Mouse (Mus musculus): ENCODE results near the gene Ctbp2.
"Not testable (repeated sequence)": the region's sequence is repeated elsewhere in the genome, so short reads cannot be mapped to it uniquely, and the experiment has no call there.

The Ctbp2 gene

DNA sequence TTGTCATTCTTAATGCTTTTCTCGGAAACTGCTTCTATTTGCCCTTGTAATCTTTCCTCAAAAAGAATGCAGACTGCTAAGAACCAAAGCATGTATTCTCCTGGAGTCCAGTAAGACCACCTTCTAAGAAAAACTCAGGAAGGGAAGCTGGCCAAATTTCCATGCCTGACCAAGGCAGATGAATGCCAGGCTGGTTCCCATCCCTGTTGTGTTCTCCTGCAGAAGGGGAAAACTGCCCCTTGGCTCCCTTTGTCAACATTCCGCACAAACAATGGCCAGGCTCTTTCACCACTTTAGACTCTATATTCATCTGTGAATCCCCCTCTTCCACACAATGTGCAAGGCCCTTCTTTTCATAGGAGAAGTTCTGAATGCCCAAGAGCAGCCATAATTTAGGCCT is 6.3 kb downstream of the Ctbp2 start:
- DNase-seq: no peak

DNA sequence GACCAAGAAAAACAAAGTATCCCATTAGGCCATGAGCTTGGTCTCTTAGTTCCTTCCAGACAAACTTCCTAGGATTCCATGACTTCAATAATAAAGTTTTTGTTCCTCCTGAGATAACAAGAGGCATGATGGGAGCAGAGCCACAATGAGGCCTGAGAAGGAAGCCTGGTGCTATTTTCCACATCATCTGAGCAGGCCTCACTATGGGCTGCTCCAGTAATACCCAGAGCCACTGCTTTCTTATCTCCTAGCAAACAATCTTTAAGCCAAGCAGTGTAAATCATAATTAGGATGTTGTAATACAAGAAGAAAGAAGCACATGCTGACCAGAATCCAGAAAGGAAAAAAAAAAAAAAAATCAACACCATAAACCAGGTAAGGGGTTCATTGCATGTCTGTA is 7.6 kb downstream of the Ctbp2 start:
- no peak for DNase-seq

DNA sequence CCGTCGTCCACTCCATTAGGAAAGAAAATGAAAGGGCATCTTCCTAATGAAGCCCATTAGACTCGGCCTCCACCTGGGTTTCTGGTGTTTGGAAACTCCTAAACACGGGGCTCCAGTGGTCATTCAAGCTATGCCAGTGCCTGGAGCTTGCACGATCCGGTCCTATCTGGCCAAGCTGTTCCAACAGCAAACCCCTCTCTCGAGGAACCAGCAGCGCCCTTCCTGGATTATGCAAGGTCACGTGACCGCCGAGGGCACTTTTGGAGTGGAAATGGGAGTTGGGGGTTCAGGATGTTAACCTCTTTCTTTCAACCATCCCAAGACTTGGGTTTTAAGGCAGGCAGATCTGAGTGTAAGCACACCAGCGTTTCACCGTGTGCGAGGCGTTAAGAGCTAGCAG is 8.3 kb downstream of the Ctbp2 start:
- DNase-seq: peak; percentile 56

DNA sequence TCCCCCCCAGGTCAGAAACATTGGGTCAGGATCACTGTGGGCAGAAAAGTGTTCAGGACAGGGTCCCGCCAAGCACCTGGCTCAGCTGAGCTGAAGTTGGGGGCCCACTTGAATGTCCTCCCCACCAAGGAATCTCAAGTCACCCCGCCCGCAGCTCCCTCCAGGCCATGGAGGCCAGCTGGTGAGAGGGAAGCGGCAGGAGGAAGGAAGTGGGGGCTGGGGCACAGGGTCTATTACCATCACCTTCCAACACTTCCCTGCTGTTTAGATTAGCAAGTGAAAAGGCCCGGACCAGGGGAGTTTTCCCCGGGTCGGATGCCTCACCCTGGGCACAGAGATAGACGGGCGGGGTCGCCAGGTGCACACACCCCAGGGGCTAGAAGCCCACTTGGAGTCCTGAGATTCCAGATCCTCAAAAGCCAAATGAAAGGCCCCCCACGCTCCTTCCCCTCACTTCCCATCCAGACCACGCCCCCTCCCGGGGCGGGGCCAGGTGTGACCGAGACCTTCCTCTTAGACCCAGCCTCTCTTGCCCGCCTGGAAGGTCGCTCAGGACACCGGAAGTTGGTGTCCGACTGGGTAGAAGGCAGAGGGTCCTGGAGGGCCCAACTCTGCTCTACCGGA is 9.2 kb downstream of the Ctbp2 start:
- DNase-seq: peak; percentile 81

DNA sequence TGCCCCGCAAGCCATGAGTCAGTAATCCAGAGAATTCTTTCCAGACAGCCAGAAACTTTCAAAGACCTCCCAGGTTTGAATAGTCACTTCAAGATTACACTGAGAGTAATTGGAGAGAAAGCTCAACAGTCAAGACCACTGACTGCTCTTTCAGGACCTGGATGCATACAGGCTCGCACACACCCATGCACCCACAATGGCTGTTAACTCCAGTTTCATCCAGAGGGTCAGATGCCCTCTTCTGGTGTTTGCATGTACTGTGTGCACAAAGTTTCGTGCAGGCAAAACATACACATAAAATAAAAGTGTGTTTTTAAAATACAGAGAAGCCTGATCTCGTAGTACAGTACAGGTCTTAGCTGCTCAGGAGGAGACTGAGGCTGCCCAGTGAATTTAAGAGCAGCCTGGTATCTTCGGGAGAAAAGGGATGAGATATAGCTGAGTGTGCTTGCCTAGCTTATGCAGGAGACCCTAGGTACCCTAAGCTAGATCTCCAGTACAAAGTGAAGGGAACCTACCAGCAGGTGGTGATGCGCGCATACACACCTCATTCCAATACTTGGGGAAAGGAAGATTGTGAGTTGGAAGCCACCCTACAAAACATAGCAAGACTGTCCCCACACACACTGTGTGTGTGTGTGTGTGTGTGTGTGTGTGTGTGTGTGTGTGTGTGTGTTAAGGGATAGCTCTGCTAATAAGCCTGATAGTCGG is 10.8 kb downstream of the Ctbp2 start:
- DNase-seq: no peak

DNA sequence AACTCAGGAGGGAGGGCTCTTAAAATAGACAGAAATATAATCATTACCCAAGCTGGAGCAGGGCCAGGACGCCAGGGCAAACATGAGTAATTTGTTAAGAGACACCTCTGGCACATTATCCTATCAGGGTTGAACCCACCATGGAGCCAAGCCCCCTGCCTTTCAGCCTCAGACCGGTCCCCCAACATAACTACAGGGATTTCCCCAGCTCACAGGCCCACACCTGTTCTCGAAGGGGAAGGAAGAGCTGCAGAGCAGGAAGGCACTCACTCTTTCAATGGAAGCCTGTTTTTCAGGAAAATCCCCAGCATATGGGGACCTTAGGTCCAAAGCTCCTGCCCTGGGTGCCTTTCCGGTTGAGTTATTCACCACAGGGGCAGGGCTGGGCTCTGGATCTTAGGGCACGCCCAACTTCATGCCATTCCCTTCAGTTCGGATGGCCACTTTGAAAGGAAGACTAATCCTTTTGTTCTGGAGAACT is 11.8 kb downstream of the Ctbp2 start:
- DNase-seq: no peak

DNA sequence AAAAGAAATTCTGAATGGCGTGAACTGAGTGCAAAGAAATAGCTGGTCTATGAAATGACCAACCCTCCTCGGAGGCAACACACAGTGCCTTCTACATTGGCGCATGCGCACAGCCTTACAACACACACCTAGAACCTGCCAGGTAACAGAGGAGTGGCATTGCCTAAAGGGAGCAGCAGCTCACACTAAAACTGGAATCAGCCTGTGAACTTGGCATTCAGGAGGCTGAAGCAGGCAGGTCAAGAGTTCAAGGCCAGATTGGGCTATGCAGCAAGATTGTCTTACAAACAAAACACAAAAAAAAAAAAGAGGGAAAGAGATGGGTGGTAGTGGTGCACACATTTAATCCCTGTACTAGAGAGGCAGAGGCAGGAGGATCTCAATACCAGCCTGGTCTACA is 14.7 kb downstream of the Ctbp2 start:
- no peak for DNase-seq

DNA sequence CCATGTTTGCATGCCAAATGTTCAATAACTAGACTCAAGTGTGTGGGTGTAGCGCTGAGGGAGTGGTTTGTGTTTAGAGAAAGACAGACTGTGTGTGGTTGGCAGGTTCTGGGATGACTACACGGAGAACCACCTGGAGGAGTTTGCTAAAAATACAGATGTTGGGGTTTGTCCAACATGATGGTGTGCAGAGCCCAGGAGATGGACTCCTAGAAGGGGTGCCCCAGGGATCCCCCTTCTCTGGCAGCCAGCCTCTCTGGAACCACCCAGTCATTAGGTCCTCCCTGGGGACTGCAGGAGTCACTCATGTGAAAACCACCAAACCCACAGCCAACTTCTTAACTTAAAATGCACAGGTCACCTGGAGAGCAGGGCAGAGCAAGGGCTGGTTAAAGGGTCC is 15.5 kb downstream of the Ctbp2 start:
- DNase-seq: no peak

DNA sequence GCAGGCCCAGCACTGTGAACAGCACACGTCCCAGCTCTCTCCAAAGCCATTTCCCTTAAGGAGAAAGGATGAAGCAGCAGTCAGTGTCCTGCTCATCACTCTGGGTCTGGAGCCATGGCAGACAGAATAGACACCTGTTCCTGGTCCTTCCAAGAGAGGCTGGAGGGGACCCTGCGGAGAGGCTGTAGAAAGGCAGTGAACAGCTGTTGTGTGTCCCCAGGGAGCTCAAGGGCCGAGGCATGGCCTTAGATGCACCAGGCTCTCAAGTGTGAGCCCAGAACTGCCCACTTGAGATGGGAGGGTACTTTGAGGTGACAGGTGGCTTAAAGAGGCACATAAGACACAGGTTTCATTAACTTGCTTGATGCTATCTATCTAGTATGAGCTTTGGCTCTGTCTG is 21.6 kb downstream of the Ctbp2 start:
- DNase-seq: no peak

DNA sequence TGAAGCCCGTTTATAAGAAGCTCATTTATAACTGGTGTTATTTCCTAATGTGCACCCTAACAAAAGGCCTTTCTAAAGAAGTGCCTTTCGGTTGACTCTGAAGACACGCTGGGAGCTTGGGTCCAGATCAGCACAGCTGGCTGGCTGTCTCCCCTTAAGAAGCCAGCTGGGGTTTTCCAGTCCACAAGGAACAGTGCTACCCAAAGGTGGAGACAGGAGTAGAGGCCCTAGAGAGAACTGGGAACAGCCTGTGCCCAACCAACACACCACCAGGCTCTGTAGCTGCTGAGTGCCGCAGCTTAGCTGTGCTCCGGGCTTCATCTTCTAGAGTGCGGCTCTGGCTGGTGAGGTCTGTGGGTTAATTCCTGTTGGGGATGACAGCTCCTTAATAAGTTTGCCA is 23.1 kb downstream of the Ctbp2 start:
- DNase-seq: no peak

DNA sequence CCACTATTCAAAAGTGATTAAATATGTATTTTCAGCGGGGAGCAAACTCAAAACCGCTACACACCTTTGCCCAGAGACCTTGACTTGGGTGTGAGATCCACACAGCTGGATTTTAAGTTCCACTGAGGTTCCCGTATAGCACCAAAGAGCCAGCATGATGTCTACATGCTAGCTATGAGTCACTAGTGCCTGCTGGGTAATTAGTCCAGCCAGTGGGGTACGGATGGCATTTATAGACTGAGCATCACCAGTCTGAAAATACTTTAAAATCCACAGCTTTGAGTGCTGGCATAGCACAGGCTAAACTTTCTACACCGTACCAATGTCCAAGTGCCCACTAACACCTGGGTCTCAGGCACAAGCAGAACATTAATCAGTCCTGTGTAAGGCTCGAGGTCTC is 24.0 kb downstream of the Ctbp2 start:
- DNase-seq: no peak

DNA sequence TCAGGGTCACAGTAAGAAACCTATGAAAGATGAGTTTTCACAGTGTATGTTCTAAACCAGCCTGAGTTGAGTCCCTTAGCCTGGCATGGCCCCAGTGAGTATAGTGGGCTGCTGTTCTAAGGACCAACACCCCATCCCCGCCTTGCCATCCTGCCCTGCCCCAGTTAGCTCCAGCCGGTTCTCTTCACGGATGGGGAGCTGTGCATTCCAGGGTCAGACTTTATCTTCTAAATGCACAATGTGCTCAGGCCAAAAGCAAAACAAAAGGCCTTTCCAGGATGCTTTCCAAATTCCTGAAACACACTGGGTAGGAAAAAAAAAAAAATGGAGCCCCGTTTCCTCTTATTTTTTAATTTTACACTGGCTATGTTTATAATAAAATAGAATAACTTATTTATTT is 24.9 kb downstream of the Ctbp2 start:
- DNase-seq: no peak

DNA sequence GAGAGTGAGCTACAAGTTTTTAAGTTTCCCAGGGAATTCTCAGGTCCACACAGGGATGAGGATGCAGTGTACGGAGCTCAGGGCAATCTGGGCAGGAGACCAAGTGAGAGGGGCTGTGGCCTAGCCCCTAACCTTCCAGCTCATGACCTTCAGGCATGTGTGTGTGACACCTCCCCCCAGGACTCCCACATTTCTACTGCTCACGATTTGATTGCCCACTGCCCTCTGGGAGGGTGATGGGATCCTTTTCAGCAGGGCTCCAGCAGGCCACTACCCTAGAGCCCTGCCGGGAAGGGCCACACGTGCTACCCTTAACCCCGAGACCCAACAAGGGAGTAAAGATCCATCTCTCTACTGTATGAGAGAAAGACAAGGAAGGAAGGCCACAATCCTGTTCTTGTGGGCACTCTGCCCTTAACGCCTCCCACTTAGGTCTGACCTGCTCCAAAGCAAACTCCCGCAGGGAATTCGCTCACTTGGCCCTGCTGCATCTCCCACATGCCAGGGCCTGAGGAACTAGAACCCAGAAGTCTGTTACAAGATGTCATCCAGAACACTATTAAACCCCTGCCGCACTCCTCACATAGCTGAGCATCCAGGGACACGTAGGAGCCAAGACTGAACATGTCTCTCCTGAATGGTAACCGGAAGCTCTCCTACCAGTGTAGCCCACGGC is 25.9 kb downstream of the Ctbp2 start:
- no peak for DNase-seq

DNA sequence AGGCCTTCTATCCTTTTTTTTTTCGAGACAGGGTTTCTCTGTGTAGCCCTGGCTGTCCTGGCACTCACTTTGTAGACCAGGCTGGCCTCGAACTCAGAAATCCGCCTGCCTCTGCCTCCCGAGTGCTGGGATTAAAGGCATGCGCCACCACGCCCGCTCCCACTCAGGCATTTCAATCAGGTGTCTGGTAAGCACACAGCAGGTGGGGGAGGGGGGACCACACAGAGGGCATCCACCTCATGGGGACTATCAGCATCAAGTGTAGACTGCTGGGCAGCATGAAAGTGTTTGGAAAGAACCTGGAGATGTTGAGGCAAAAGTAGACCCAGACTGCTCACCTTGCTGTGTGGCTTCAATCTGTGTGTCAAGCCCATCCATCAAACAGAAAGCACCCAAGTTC is 28.5 kb downstream of the Ctbp2 start:
- not testable (repeated sequence) for DNase-seq

DNA sequence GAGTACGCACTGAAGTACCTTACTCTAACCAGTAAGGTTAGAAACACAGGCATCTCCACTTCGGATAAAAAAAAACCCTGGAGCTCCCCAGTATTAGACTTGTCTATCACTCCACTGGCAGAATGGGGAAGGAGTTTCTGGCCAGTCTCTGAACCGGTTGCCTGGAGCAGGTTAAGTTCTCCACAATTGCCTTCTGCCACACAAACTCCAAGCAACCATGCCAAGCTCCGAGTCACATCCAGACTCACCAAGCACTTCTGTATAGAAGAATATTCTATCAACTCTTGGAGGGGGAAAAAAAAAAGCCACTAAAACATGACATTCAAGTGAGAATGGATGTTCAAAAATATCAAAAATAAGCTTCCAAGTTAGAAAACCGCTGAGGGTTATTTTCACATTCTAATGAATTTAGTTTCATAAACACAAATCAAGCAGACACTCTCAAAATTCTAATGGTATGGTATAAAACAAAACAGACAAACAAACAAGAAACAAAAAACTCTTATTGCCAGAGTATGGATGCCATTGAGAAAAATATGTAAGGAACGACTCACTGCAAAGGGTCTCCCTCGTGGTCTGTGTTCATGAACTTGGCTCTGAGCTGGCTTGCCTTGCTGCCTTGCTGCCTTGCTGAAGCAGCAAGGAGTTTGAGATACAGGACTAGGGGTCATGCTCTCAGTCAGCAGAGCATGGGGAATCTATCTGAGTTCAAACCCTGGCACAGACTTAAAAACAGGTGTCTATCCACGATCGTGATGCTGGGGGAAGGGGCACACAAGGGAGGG is 29.3 kb downstream of the Ctbp2 start:
- DNase-seq: no peak

DNA sequence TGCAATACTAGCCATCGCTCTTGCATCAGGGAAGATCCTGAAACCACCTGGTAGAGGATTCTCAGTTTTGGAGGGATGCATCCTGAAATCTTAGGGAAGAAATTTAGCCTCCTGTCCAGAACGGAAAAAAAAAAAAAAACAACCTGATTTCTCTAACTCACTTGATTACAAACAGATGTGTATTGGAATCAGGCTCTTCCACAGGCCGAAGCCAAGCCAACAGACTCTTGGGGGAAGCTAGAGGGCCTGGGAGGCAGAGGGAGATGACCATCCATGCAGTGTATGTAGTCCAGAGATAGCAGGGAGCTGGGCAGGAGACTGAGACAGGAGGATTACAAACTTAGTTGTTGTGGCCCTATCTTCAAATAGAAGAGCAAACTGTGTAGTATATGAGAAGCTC is 30.0 kb downstream of the Ctbp2 start:
- DNase-seq: no peak

DNA sequence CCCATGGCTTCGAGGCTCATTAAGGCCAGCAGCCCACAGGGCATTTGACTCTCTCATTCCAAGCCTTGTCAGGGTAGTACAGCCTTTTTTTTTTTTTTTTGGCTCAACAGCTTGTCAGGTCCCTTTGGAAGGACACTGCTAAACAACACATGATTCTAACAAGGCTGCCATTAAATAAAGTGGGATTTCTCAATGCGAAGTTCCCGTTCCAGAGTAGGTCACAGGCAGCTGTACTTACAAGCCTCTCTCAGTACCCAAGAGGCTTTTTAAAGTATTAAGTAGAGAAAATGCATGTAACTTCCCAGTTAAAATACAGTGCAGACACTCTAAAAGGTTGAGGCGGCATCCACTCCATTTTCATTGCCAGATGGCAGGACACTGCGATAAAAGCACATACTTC is 30.4 kb downstream of the Ctbp2 start:
- no peak for DNase-seq

DNA sequence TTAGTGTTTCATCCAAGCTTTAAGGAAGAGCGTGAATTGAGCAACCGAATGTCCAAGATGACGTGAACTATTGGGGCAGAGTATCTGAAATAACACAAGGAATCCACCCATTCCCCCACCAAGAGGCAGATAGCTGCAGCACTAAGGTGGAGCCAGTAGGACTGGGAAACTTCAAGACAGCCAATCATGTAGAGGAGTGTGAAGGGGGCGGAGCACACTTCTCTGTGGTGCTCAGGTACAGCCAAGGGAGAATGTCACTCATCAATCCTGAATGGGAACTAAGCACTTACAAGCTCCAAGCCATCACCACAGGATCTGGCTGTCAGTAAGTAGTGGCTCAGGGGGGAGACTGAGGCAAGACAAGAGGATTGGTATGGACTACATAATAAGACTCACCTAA is 33.5 kb downstream of the Ctbp2 start:
- DNase-seq: no peak

DNA sequence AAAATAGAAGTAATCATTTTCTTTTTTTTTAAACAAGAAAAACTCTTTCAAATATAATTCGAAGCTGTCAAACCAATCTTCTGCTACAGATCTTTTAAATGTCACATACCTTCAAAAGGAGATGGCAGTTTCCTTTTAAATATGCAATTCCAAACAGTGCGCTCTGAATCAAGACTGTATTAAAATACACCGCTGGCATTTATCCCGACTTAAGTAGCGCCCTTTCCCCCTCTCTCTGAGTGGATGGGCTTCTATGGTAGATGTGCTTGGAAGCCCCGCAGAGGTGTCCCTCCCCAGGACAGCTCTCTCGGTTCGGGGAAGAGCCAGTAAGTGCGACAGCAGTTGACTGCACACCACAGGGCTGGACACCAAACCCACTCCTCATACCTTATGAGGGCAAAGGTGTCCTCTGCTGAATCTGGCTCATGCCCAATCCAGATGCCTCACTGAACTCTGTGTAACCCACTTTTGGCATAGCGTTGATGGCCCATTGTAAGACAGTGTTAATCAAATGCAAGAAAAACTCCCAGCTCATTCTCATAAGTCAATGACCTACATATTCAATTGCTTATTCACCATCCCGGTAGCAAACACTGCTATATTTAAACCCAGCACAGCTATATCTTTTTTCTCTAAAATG is 34.4 kb downstream of the Ctbp2 start:
- no peak for DNase-seq

DNA sequence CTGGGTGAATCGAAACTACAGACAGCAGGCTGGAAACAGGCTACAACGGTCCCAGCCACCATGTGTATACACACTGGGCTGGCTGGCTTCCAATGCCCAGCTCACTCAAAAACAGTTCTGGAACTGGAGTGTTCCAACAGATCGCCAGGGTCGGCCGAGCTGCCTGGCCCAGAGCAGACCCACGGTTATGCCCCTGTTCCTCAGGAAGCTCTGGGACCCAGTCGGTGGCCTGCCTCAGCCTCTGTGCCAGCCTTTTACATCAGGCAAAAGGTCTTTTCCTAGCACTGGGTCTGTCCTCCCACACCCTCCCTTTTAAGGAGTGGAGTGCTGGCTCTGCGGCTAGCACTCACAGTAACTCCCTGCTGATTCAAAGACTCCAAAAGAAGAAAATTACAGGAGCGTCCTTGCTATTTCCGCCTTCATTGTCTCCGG is 35.3 kb downstream of the Ctbp2 start:
- peak; percentile 10 for DNase-seq

DNA sequence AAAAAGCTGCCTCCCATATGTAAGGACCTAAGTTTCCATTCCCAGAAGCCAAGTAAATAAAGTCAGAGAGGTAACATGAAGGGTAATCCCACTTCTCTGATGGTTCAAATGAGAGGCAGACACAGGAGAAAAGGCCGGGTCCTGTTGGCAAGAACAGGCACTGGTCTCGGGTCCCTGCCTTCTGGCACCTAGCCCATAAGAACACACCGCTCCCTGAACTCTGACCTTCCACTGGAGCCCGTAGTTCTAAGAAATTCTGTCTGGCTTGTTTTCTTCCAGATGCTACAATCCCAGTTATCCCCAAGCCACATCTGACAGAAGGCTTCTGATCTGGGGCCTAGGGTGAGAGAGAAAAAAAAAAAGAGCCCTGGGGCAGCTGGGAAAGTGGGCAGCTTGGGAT is 35.7 kb downstream of the Ctbp2 start:
- no peak for DNase-seq

DNA sequence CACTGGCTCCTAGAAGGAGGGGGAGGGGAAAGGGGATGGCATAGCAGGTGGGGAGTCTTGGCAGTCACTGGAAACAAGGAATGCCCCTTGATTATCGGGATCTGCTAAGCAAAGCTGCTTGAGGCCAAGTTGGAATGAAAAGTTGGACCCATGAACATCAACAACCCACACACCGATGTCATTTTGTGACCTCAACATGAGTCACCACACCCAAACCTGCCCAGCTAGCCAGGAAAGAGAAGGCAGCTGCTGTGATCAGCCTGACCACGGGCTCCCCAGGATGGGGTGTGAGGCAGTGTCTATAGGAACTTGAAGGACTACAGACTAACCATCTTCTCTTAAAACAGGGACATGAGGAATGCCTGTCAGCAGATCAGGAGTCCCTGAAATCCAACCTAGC is 38.7 kb downstream of the Ctbp2 start:
- DNase-seq: no peak

Measured in liver (tissue).